Mouse (Mus musculus) erythroblast, embryonic 14.5 days (primary cell): ENCODE results near the gene Rsrc2.

Source experiments
- GATA1 ChIP-seq: IDR thresholded peaks from 2 replicates; pipeline ENCODE4 v1.6.1; 2012; ENCODE audit warnings: low read length, inconsistent platforms, mixed read lengths
- TAL1 ChIP-seq: IDR thresholded peaks from 3 replicates; pipeline ENCODE4 v1.6.1; 2012; ENCODE audit warnings: low read length, inconsistent platforms, mixed read lengths

GRCm38 (mm10) chr5:123696244-123696643 is 53.0 kb downstream of the Rsrc2 start:
- no peak for TF ChIP-seq TAL1
- no peak for TF ChIP-seq GATA1
